Mouse (Mus musculus) c-Kit-positive CD71-positive TER-119-negative erythroid progenitor cells, embryonic 14.5 days (primary cell): Measurements from ENCODE around the gene Hspb2.
A peak's percentile ranks its signal among the peaks of the same experiment; 100 is the strongest.

ENCODE experiments used
- DNase-seq: peaks from one replicate; pipeline ENCODE4 v3.0.0-alpha.2; 2013; ENCODE audit warnings: low read depth

The Hspb2 gene

DNA sequence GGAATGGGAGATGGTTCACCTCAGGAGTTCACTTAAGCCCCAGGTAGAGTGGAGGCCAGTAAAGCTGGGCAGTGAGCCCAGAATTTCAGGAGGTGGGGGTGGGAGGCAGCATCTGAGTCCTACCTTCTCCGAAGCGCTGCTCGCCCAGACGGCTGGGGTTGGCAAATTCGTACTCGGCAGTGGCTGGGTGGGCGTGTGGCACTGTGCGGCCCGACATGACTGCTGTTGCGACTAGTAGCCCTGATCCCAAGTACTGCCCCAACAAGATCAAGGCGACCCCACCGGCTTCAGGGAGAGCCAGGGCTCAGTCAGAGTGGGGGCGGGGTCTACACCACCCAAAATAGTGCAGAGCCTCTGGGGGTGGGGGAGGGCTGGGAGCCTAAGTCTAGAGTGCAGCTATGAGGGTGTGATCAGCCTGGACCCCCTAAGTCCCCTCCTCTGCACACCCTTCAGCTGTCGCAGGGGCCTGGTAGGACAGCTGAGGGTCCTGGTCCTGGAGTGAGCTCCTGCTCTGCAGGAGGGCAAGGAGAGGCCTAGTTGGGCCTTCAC lies at the start of gene Hspb2:
Hspb2 (minus strand) TSS at position 301 of the 549 bp plus-strand sequence.
- no peak for DNase-seq

DNA sequence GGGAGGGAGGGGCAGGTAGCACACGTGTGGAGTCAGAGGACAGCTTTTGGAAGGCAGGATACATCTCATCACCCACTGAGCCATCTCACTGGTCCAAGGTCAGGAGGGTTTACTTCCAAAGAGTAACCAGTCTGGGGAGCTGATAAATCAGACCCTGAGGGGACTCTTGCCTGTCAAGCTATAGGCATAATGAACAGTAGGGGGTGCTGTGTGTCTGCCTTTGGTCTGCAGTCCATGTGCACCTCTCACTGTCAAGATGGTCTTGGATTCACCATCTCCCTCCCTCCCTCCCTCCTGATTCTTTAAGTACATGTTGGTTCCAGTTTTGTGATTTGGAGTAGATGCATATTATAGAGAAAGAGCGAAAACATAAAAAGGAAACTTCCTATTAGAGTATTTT lies 48.8 kb upstream of the Hspb2 start:
- peak; percentile 48 for DNase-seq

DNA sequence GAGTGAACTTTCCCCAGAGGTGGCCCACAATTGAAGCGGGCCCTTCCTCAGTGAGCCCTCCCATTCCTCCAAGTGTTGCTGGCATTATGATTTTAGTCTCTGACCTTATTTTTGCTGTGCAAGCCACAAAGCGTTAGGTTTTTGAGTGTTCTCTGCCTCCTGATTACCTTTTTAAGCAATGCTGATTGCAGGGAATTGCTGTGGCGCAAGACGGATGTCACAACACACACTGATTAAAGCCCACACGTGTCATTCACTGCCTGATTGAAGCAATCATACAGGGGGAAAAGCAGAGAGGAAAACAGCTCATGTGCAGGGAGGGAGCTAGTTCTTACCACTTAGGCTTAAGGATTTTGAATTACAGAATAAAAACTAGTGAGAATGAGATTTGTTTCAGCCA lies 46.2 kb upstream of the Hspb2 start:
- DNase-seq: no peak

GRCm38 (mm10) chr9:50797641-50798040 lies 45.5 kb upstream of the Hspb2 start:
- DNase-seq: no peak

DNA sequence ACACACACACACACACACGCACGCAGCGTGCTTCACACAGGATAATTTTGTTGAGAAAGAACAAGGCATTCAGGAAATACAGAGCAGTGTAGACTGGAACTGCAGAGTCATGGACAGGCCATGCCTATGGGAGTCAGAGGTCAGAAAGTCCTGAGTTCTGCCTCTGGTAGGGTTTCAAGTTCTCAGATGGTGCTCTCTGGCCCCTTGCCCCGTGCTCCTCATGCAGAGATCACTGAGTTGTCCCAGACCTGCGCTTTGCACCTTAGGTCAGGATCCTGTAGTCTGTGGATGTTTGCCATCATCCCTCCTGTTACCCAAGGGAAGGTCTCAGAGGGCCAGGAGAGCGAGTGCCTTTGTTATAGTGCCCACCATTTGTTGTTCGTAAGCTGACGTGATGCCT lies 44.6 kb upstream of the Hspb2 start:
- DNase-seq: no peak

DNA sequence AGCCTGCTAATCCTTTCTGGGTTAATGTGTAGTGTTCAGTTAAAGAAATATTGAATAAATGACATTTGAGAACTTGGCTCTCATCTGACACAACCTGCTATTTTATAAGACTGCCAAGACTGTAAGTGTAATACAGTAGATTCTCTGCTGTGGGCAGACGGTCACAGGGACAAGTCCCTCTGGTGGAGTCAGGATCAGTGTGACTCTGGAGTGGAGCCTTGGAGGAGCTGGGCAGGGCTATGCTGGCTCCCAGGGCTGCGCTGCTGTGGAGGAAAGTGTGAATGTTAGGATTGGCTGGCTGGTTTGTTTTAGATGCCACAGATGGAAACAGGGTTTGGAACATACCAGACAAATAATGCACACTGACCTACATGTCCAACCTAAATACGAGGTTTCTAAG lies 43.1 kb upstream of the Hspb2 start:
- DNase-seq: no peak

GRCm38 (mm10) chr9:50782155-50782554 lies 30.0 kb upstream of the Hspb2 start:
- DNase-seq: peak; percentile 38

DNA sequence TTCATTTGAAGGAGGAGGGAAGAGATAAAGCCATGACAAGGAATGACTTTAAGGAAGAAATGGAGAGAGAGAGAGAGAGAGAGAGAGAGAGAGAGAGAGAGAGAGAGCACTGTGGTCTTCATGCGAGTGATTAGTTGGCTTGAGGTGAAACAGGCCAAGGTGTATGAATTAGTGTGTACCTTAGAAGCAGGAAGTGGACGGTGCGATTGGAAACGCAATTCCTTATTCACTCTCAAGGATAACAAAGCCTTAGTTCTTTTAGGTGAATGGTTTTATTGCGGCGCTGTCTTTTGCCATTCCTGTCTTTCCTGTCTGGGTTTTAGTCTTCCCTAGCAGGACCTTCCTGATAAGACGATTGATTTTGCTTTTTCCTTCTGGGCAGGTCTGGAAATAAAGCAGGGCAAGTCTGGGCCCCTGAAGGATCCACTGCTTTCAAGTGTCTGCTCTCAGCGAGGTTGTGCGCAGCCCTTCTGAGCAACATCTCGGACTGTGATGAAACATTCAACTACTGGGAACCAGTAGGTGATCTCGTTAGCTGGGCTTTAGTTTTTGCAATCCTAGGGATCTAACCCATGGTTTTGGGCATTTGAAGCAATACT lies 24.1 kb upstream of the Hspb2 start:
- DNase-seq: no peak

DNA sequence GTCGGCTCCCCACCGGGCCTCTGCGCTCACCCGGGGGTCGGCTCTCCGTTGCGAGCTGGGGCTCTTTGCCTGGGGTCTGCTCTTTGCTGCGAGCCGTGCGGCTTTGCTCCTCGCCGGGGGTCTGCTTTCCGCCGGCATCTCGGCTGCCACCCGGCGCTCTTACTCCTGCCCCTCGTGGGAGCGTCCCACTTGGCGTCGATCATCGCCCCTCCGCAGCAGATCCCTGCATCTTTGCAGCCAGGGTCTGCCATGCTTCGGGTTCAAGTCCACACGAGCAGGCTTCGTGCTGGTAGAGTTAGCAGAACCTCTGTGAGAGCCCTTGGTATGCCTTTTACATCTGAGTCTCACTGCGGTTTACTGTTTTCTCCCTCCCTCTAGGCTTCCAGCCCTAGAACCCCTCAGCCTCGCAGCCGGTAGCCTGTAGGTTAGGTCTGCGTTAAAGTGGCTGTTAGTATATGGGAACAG lies 23.5 kb upstream of the Hspb2 start:
- no peak for DNase-seq

- DNase-seq: peak; percentile 75
Observed at GRCm38 (mm10) chr9:50774991-50775612, 22.9 kb upstream of the Hspb2 start, which contains the start of the genes Alg9 and 1110032A03Rik. Gene Alg9, plus strand, starts transcription at chr9:50775019. Gene 1110032A03Rik, minus strand, starts transcription at chr9:50775520.

- DNase-seq: no peak
Observed at GRCm38 (mm10) chr9:50774026-50774462, 21.9 kb upstream of the Hspb2 start.

DNA sequence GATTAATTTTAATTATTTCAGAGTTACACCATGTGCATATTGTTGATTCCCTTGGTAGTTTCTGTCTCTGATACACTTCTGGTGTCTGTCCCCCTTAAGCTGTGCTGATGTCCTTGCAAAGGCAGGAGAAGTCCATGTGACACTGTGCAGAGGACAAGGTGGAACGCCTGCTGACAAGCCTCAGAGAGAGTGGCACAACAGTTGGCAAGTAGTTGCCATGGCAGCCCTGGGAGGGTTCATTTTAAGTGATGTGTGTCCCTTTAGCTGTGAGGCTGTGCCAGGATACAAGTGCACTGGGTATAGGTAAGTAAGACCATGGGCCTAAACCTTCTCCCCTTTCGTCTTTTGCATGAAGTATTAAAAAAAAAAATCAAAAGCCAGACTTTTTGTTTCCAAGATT lies 17.9 kb upstream of the Hspb2 start:
- no peak for DNase-seq

GRCm38 (mm10) chr9:50768107-50769002 lies 16.2 kb upstream of the Hspb2 start, which contains the start of gene Fdxacb1:
Gene Fdxacb1, plus strand, starts transcription at chr9:50768236.
- peak; percentile 96 for DNase-seq

GRCm38 (mm10) chr9:50767531-50768106 lies 15.5 kb upstream of the Hspb2 start:
- no peak for DNase-seq

DNA sequence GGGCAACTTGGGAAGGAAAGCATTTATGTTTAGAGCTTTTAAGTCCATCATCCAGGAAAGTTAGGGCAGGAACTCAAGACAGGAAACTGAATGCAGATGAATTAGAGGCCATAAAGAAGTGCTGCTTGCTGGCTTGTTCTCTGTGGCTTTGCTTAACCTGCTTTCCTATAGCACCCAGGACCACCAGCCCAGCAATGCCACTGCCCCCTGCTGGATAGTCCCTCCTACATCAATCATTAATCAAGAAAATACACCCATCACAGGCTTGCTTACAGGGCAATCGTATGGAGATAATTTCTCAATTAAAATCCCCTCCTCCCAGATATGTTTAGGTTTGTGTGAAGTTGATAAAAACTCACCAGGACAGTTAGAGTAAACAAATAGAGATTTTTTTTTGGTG lies 11.2 kb upstream of the Hspb2 start:
- no peak for DNase-seq

- no peak for DNase-seq
Observed at GRCm38 (mm10) chr9:50761520-50762243, 9.5 kb upstream of the Hspb2 start.

- no peak for DNase-seq
Observed at GRCm38 (mm10) chr9:50756711-50757110, 4.6 kb upstream of the Hspb2 start.

- no peak for DNase-seq
Observed at GRCm38 (mm10) chr9:50753947-50754346, 1.8 kb upstream of the Hspb2 start.

GRCm38 (mm10) chr9:50752784-50753615 lies 846 bp upstream of the Hspb2 start:
- no peak for DNase-seq

DNA sequence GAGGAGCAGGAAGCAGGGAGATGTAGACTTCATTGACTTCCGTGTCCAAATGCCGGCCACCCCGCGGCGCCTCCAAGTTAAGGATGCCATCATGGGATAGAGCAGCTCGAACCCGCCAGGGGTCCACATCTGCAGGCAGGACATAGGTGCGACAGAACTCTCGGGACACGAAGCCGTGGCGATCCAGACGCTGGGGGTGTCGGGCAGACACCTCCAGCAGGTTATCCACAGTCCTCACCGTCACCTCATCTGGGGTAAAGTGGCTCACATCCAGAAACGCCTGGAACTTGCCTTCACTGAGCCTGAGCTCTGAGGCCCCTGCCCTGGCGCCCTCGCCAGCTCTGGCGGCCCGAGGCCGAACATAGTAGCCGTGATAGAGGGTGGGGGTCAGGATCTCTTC lies 831 bp downstream of the Hspb2 start, which contains the start of gene Cryab:
Cryab (plus strand) TSS at position 3 of the 400 bp plus-strand sequence.
- no peak for DNase-seq
